Mouse (Mus musculus) limb, embryonic 11.5 days (tissue): Measurements from ENCODE around the gene Psma6. TPM values are rescaled to one million over a fixed set of nuclear protein-coding genes. Genes with fewer than 3 reads are reported as not detected.
A peak's percentile ranks its signal among the peaks of the same experiment; 100 is the strongest.

Experiments used
- ATAC-seq: fragments of 200-750 bp; cut with Nextera tagmentation; 2 replicates; pipeline ENCODE4 v1.8.0; 2017; ENCODE audit warnings: low read depth; ENCODE audit not compliant: insufficient number of reproducible peaks, low FRiP score, low TSS enrichment
- DNase-seq: peaks from one replicate; pipeline ENCODE4 v3.0.0-alpha.2; 2015; ENCODE audit warnings: low spot score
- H3K27ac ChIP-seq: fragments of 300-500 bp; sonication (generic); replicated peaks from 2 replicates; pipeline ENCODE4 v1.5.1; 2014; ENCODE audit warnings: low read depth, mild to moderate bottlenecking, low read length
- H3K27me3 ChIP-seq: fragments of 300-500 bp; sonication (generic); 2 replicates; pipeline ENCODE4 v1.6.1; 2014; ENCODE audit warnings: mild to moderate bottlenecking, low read length, mixed read lengths; ENCODE audit not compliant: control insufficient read depth, insufficient read depth
- H3K36me3 ChIP-seq: fragments of 300-500 bp; sonication (generic); 2 replicates; pipeline ENCODE4 v1.6.1; 2014; ENCODE audit warnings: mild to moderate bottlenecking, low read length, moderate library complexity, mixed read lengths; ENCODE audit not compliant: control insufficient read depth, insufficient read depth
- H3K4me1 ChIP-seq: fragments of 300-500 bp; sonication (generic); 2 replicates; pipeline ENCODE4 v1.6.1; 2014; ENCODE audit warnings: low read length, mixed read lengths; ENCODE audit not compliant: control insufficient read depth, insufficient read depth
- H3K4me2 ChIP-seq: fragments of 300-500 bp; sonication (generic); 2 replicates; pipeline ENCODE4 v1.6.1; 2014; ENCODE audit warnings: low read depth, mild to moderate bottlenecking, moderate library complexity; ENCODE audit not compliant: severe bottlenecking
- H3K4me3 ChIP-seq: fragments of 300-500 bp; sonication (generic); 2 replicates; pipeline ENCODE4 v1.5.1; 2014; ENCODE audit warnings: low read depth, low read length
- H3K9ac ChIP-seq: fragments of 300-500 bp; sonication (generic); 2 replicates; pipeline ENCODE4 v1.6.1; 2014; ENCODE audit warnings: mild to moderate bottlenecking, low read length
- H3K9me3 ChIP-seq: fragments of 300-500 bp; sonication (generic); 2 replicates; pipeline ENCODE4 v1.6.1; 2016; ENCODE audit warnings: low read length; ENCODE audit not compliant: control insufficient read depth
- WGBS: fragments of 180-500 bp; shearing (Covaris S2); extraction: QIAGEN DNeasy Blood & Tissue Kit; methylation state at CpG from one replicate; pipeline ENCODE4 v1.1.7; 2014; 5-methylcytosine and 5-hydroxymethylcytosine counted together
- polyA plus RNA-seq: library from polyadenylated mRNA; unstranded; fragments of >200 nt; fragmentation: Nextera tagmentation; extraction: Ambion mirVana; gene quantifications from 2 replicates; pipeline ENCODE4 v1.2.1, GENCODE M21; 2014

The Psma6 gene
- polyA plus RNA-seq, 1 experiment from 2014 or later: 499 TPM

DNA sequence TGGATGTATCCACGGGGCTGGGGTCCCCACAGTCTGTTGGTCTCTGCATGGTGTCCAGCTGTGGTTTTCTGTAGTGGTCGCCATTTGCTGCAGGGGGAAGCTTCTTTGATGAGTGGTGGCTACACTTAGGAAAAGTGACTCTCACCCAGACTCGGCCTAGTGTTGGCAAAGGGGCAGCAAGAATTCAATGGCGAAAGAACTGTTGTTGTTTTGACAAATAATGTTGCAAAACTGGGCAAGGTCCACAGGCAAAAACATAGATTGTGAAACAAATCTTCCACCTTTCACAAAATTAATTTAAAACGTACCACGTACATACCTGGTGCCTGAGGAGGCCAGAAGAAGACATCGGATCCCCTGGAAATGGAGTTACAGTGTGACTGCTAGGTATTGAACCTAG, 42.3 kb downstream of the Psma6 start:
- Histone ChIP-seq H3K4me3 (no peak overlapping the region), H3K4me2 (no peak overlapping the region), H3K9me3 (no peaks in the 10 kb centered on the region), H3K4me1 (no peaks in the 10 kb centered on the region), H3K27ac (no peak overlapping the region), H3K9ac (no peak overlapping the region), H3K36me3 (no peaks in the 10 kb centered on the region), H3K27me3 (no peaks in the 10 kb centered on the region)
- 90% methylated on average over 7 of the region's 7 CpGs for WGBS
- ATAC-seq (no peak), DNase-seq (no peak)

- no peaks in the 10 kb centered on the region for H3K4me1 ChIP-seq
- no peak overlapping the region for H3K27ac ChIP-seq
- H3K4me2 ChIP-seq: no peak overlapping the region
- H3K9ac ChIP-seq: no peak overlapping the region
- H3K27me3 ChIP-seq: no peaks in the 10 kb centered on the region
- H3K4me3 ChIP-seq: no peak overlapping the region
- 91% methylated on average over 8 of the region's 8 CpGs for WGBS
- H3K36me3 ChIP-seq: no peaks in the 10 kb centered on the region
- H3K9me3 ChIP-seq: no peaks in the 10 kb centered on the region
- DNase-seq: no peak
- no peak for ATAC-seq
Measured at GRCm38 (mm10) chr12:55429201-55429600, 45.2 kb downstream of the Psma6 start.

DNA sequence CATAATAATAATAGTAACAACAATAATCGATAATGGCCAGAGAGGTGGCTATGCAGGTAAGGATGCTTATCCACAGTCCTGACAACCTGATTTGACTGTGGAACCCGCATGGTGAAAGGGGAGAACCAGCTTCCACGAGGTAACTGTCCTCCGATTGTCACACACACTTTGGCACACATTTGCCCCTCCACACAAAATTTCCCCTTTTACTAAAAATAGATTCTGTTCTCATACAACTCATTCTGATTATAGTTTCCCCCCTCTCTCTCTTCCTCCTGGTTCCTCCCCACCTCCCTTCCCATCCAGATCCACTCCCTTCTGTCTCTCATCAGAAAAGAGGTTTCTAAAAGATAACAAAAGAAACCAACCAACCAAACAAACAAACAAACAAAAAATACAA, 45.9 kb downstream of the Psma6 start:
- no peak for ATAC-seq
- no peaks in the 10 kb centered on the region for H3K9me3 ChIP-seq
- DNase-seq: no peak
- no peaks in the 10 kb centered on the region for H3K4me1 ChIP-seq
- H3K4me2 ChIP-seq: no peak overlapping the region
- H3K36me3 ChIP-seq: no peaks in the 10 kb centered on the region
- 92% methylated on average over 4 of the region's 4 CpGs for WGBS
- no peak overlapping the region for H3K9ac ChIP-seq
- no peaks in the 10 kb centered on the region for H3K27me3 ChIP-seq
- no peak overlapping the region for H3K27ac ChIP-seq
- no peak overlapping the region for H3K4me3 ChIP-seq

DNA sequence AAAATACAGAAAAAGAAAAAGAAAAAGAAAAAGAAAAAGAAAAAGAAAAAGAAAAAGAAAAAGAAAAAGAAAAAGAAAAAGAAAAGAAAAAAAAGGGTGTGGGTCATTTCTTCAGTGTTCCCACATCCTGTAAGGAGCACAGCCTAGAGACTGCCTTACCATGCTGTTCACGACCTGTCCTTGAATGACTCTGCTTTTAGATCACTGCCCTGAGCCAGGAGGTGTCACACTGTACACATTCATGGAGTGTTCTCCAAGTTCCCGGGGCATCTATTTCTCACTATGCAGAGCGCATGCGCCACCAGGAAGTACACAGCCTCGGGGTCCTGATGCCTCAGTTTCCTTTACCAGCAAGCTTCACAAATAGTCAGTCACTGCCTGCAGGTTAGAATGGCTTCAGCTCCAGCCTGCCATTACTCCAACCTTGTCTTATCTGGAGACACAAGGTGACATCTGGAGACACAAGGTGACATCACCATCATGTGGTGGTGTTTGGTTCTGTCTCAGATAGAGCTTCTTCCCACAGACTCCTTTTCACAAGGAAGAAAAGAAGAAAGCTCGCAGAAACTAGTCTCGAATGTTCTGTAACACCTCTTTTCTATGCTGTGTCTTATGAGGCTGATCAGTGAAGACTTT, 48.4 kb downstream of the Psma6 start:
- DNase-seq (no peak), ATAC-seq (0 out of 2 replicates have a peak, but pooled peaks have one; percentile 22)
- Histone ChIP-seq H3K4me1 (no peaks in the 10 kb centered on the region), H3K4me2 (no peak overlapping the region), H3K27me3 (no peaks in the 10 kb centered on the region), H3K4me3 (no peak overlapping the region), H3K9ac (no peak overlapping the region), H3K36me3 (no peaks in the 10 kb centered on the region), H3K9me3 (no peaks in the 10 kb centered on the region), H3K27ac (no peak overlapping the region)
- 91% methylated on average over 7 of the region's 7 CpGs for WGBS

DNA sequence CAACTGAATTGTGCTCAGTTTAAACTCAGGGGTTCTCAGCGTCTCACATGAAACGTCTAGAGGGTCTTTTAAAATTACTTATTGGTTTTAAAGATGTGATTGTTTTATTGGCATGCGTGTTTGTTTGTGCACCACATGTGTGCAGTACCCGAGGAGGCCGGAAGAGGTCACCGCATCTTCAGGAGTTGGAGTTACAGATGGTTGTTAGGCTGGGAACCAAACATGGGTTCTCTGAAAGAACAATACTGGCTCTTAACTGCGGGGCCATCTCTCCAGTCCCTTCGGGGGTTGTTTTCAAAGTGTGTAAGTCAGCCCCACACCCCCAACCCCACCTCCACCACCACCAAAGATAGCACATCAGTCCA, 48.9 kb downstream of the Psma6 start:
- DNase-seq: no peak
- Histone ChIP-seq H3K4me1 (no peaks in the 10 kb centered on the region), H3K27me3 (no peaks in the 10 kb centered on the region), H3K9me3 (no peaks in the 10 kb centered on the region), H3K4me2 (no peak overlapping the region), H3K36me3 (no peaks in the 10 kb centered on the region), H3K4me3 (no peak overlapping the region), H3K27ac (no peak overlapping the region), H3K9ac (no peak overlapping the region)
- ATAC-seq: no peak
- 94% methylated on average over 8 of the region's 8 CpGs for WGBS

DNA sequence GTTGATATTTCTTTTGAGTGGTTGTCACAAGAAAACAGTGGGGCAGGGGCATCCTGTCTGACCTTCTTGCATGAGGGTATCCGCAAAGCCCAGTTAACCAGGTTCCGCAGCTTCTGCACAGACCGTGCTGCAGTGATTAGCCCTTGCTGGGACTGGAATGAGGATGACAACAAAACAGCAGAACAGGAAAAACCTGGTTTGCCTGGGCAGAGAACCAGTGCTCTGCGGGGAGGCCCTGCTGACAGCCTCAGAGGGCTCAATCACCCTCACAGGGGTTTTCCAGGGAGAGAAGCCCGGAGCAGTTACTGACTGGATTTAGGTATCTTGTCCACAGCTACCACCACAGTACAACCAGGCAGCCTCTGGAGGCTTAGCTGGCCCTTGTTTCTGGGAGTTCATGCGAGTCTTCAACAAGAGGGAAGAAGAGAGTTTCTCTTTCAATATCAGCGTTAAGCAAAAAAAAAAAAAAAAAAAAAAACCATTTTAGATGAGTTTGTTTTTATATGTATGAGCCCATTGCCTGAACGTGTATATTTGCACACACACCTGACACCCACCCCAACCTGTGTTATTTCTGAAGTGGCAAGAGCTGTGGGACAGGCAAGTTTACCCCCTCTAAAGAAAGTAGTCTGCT, 49.9 kb downstream of the Psma6 start:
- no peak overlapping the region for H3K4me2 ChIP-seq
- no peaks in the 10 kb centered on the region for H3K9me3 ChIP-seq
- H3K27me3 ChIP-seq: no peaks in the 10 kb centered on the region
- ATAC-seq (no peak), DNase-seq (no peak)
- no peaks in the 10 kb centered on the region for H3K36me3 ChIP-seq
- 54% methylated on average over 8 of the region's 8 CpGs for WGBS
- H3K4me3 ChIP-seq: no peak overlapping the region
- H3K27ac ChIP-seq: no peak overlapping the region
- no peak overlapping the region for H3K9ac ChIP-seq
- peaks cover 7% of the 10 kb centered on the region; the same call in 1 of the 2 replicates for H3K4me1 ChIP-seq

GRCm38 (mm10) chr12:55435080-55435479, 51.1 kb downstream of the Psma6 start:
- Histone ChIP-seq H3K36me3 (no peaks in the 10 kb centered on the region), H3K27ac (no peak overlapping the region), H3K9ac (no peak overlapping the region), H3K4me3 (no peak overlapping the region), H3K4me1 (peaks cover 7% of the 10 kb centered on the region; the same call in 1 of the 2 replicates), H3K9me3 (no peaks in the 10 kb centered on the region), H3K4me2 (no peak overlapping the region), H3K27me3 (no peaks in the 10 kb centered on the region)
- ATAC-seq (no peak), DNase-seq (no peak)
- WGBS: 67% methylated on average over 1 of the region's 1 CpGs

DNA sequence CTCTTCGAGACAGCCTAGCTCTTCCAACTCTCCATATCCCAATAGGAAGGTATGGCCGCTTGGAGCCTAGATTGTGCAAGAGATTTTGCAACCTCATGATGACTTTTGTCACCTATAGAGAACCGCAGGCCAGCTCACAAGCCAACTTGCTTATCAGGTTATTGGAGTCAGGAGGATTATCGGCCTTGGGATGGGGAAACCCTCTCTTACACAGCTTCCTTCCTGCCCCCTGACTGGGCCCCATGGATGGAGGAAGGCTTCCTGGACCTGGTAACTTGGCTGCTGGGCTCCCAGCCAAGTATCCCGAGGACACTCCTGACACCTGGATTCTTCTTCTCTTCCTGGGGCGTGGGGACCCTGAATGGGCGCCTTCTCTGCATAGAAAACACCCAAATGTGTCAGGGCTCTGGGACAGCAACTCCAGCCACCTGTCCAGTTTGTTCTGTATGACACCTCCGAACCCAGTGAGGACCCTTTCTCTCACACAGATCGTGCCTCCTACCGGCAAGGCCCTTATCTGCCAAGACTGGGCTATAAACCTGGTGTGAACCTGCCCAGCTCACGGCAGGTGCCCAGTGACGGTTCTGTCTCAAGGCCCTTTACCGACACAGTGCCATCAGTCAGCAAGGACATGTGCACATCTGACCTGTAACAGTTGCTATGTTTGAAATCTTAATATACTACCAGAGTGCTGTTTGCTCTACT, 53.3 kb downstream of the Psma6 start:
- H3K4me1 ChIP-seq: peaks cover 7% of the 10 kb centered on the region; the same call in 1 of the 2 replicates
- H3K27me3 ChIP-seq: no peaks in the 10 kb centered on the region
- no peak overlapping the region for H3K27ac ChIP-seq
- 73% methylated on average over 13 of the region's 13 CpGs for WGBS
- no peaks in the 10 kb centered on the region for H3K9me3 ChIP-seq
- H3K9ac ChIP-seq: no peak overlapping the region; the same call in 1 of the 2 replicates
- DNase-seq (no peak), ATAC-seq (no peak)
- no peak overlapping the region for H3K4me2 ChIP-seq
- H3K36me3 ChIP-seq: no peaks in the 10 kb centered on the region
- H3K4me3 ChIP-seq: no peak overlapping the region
